Mouse (Mus musculus): ENCODE measurements at regions not wholly inside any gene's neighbourhood (a gene's known extent, or its start where the extent isn't known, plus 50 kb on each side); places are given as distances from the start of the nearest gene placed in this dataset.

DNA sequence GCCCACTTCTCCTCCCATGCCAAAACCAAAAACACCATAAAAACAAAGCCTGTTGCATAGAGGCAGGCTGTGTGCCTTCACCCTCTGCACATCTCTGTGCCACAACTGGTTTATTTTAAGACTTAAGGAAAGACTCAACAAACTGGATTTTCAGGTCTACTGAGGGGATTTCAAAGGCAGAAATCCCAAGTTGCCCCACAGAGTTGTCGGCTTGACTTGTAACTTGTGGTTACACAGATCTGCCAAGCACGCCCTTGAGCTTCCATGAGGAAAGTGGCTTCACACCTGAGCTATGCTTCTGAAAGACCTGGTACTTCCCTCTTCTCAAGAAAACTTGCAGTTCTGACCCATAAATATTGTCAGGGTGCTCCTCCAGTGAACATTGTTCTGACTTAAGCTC is 332.4 kb upstream of the Shh start:
- no peak overlapping the region for H3K4me3 ChIP-seq
- no peak for DNase-seq
- no peaks in the 10 kb centered on the region for H3K27me3 ChIP-seq (ENCODE audit: control insufficient read depth, insufficient read depth, low read length)
- no peaks in the 10 kb centered on the region for H3K4me1 ChIP-seq (ENCODE audit: control insufficient read depth, insufficient read depth, low read length)
- 91% methylated on average over 2 of the region's 2 CpGs for WGBS
- H3K9ac ChIP-seq (ENCODE audit: low read depth, low read length) = no peak overlapping the region
- H3K79me2 ChIP-seq (replicated peaks; ENCODE audit: control insufficient read depth, insufficient read depth, low read length) = no peaks in the 10 kb centered on the region
- TF ChIP-seq CTCF (IDR thresholded peaks at IDR 0.05) = no peak
- no peak for TF ChIP-seq EP300 (IDR thresholded peaks at IDR 0.05; ENCODE audit: insufficient read depth, low read depth, low read length)
- no peak for TF ChIP-seq POLR2A (IDR thresholded peaks at IDR 0.05; ENCODE audit: insufficient read depth, low read depth, low read length)
- no peaks in the 10 kb centered on the region for H3K36me3 ChIP-seq (ENCODE audit: control insufficient read depth, insufficient read depth, low read length)
- H3K27ac ChIP-seq = no peak overlapping the region
- intact Hi-C loops (cut with DNase I) = no loop called here

DNA sequence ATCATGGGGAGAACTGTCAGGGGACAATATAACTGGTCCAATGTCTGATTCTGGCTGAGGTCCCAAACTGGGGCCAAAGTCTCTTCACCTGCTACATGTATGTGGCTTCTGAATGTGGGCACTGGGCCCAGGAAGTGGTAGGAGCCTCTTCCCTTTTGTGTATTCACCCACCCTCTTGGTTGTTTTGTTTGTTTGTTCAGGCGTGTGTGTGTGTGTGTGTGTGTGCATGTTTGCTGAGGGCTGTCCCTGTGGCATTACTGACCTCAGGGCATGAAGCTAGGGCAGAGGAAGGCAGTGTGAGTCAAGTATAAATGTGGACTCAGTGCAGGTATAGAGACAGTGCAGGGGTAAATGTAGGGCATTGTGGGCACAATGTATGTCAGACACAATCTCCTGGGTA is 331.3 kb upstream of the Shh start:
- H3K79me2 ChIP-seq (replicated peaks; ENCODE audit: control insufficient read depth, insufficient read depth, low read length) = no peaks in the 10 kb centered on the region
- WGBS = 90% methylated on average over 1 of the region's 1 CpGs
- DNase-seq = no peak
- no peaks in the 10 kb centered on the region for H3K4me1 ChIP-seq (ENCODE audit: control insufficient read depth, insufficient read depth, low read length)
- H3K9ac ChIP-seq (ENCODE audit: low read depth, low read length) = no peak overlapping the region
- TF ChIP-seq CTCF (IDR thresholded peaks at IDR 0.05) (no peak), POLR2A (IDR thresholded peaks at IDR 0.05; ENCODE audit: insufficient read depth, low read depth, low read length) (no peak), EP300 (IDR thresholded peaks at IDR 0.05; ENCODE audit: insufficient read depth, low read depth, low read length) (no peak)
- H3K27me3 ChIP-seq (ENCODE audit: control insufficient read depth, insufficient read depth, low read length) = no peaks in the 10 kb centered on the region
- no peak overlapping the region for H3K27ac ChIP-seq
- no peaks in the 10 kb centered on the region for H3K36me3 ChIP-seq (ENCODE audit: control insufficient read depth, insufficient read depth, low read length)
- H3K4me3 ChIP-seq = no peak overlapping the region
- intact Hi-C loops (cut with DNase I) = no loop called here

DNA sequence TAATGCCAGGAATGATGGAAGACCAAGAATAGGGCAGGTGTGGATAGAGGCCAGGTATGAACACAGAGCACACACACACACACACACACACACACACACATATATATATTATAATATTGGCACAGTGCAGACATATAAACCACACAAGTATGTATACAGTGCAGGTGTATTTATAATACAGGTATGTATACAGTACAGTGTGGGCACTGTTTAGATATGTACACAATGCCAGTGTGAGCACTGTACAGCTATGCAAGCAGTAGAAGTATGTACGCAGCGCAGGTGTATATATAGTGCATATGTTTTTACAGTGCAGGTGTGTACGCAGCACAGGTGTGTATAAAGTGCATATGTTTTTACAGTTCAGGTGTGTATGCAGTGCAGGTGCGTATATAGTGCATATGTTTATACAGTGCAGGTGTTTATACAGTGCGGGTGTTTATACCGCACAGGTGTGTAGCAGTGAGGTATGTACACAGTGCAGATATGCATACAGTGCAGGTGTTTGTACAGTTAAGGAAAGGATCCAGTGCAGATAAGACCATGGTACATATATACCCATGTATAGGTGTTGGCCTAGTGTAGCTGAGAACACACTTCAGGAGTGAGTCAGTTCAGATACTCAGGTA is 328.2 kb upstream of the Shh start:
- Histone ChIP-seq H3K79me2 (replicated peaks; ENCODE audit: control insufficient read depth, insufficient read depth, low read length) (no peaks in the 10 kb centered on the region), H3K9ac (ENCODE audit: low read depth, low read length) (no peak overlapping the region), H3K27me3 (ENCODE audit: control insufficient read depth, insufficient read depth, low read length) (no peaks in the 10 kb centered on the region), H3K27ac (no peak overlapping the region), H3K4me3 (no peak overlapping the region), H3K36me3 (ENCODE audit: control insufficient read depth, insufficient read depth, low read length) (no peaks in the 10 kb centered on the region), H3K4me1 (ENCODE audit: control insufficient read depth, insufficient read depth, low read length) (no peaks in the 10 kb centered on the region)
- intact Hi-C loops (cut with DNase I) = no loop called here
- TF ChIP-seq CTCF (IDR thresholded peaks at IDR 0.05) (no peak), POLR2A (IDR thresholded peaks at IDR 0.05; ENCODE audit: insufficient read depth, low read depth, low read length) (no peak), EP300 (IDR thresholded peaks at IDR 0.05; ENCODE audit: insufficient read depth, low read depth, low read length) (no peak)
- 94% methylated on average over 6 of the region's 6 CpGs for WGBS
- DNase-seq = no peak

DNA sequence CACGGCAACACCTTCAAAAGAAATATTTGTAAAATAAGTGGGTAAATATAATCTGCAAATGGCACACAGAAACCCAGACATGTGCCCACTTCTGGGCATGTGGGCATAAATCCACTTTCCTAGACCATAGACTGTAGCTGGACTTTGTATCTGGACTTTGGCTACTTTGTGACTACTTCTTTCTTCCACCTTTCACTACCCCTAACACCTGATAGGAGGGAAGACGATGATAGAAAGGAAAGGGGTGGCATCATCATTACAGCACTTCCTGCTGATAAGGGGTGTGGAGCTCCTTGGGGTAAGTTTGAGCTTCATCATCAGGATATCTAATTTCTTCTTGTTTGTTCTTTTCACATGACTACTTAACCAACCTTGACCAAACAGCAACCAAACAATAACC is 326.7 kb upstream of the Shh start:
- Histone ChIP-seq H3K4me3 (no peak overlapping the region), H3K4me1 (ENCODE audit: control insufficient read depth, insufficient read depth, low read length) (no peaks in the 10 kb centered on the region), H3K9ac (ENCODE audit: low read depth, low read length) (no peak overlapping the region), H3K79me2 (replicated peaks; ENCODE audit: control insufficient read depth, insufficient read depth, low read length) (no peaks in the 10 kb centered on the region), H3K27ac (no peak overlapping the region), H3K27me3 (ENCODE audit: control insufficient read depth, insufficient read depth, low read length) (no peaks in the 10 kb centered on the region), H3K36me3 (ENCODE audit: control insufficient read depth, insufficient read depth, low read length) (no peaks in the 10 kb centered on the region)
- DNase-seq = no peak
- 56% methylated on average over 2 of the region's 2 CpGs for WGBS
- intact Hi-C loops (cut with DNase I) = no loop called here
- no peak for TF ChIP-seq POLR2A (IDR thresholded peaks at IDR 0.05; ENCODE audit: insufficient read depth, low read depth, low read length)
- TF ChIP-seq CTCF (IDR thresholded peaks at IDR 0.05) = no peak
- no peak for TF ChIP-seq EP300 (IDR thresholded peaks at IDR 0.05; ENCODE audit: insufficient read depth, low read depth, low read length)

DNA sequence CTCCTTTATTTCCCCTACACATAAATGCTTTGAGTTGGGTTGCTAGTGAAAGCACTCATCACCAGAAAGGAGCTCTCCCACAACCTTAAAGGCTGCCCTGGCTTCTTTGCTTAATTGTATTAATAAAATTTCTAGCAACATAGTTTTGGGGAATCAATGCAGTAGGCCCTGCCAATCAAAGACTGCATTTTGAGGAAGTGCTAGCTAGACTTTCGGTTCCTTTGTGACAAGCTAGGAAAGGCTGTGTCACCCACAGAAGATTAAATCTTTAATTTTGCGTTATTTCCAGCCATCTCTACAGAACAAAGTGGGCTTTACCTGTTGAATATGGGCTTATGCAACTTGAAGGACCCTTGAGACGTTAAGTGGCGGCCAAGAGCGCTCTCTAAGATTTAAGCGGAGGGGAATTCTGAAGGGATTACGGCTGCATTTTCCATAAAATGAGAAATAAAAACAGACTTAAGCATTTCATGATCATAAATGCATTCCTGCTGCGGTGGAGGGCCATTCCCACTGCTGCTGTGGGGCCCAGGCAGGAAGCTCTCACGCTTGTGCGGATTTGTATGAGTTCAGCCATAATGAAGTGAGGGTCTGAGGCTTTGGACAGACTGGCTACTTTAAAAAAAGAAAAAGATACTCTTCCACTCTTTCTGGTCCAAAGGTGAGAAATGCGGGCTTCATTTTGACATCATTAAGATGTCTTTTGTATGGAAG is 318.4 kb upstream of the Shh start:
- TF ChIP-seq EP300 (IDR thresholded peaks at IDR 0.05; ENCODE audit: insufficient read depth, low read depth, low read length) (no peak), CTCF (IDR thresholded peaks at IDR 0.05) (no peak), POLR2A (IDR thresholded peaks at IDR 0.05; ENCODE audit: insufficient read depth, low read depth, low read length) (no peak)
- no peaks in the 10 kb centered on the region for H3K4me1 ChIP-seq (ENCODE audit: control insufficient read depth, insufficient read depth, low read length)
- no peaks in the 10 kb centered on the region for H3K27me3 ChIP-seq (ENCODE audit: control insufficient read depth, insufficient read depth, low read length)
- 82% methylated on average over 11 of the region's 11 CpGs for WGBS
- H3K36me3 ChIP-seq (ENCODE audit: control insufficient read depth, insufficient read depth, low read length) = no peaks in the 10 kb centered on the region
- H3K27ac ChIP-seq = no peak overlapping the region
- H3K4me3 ChIP-seq = no peak overlapping the region
- no peak for DNase-seq
- no peaks in the 10 kb centered on the region for H3K79me2 ChIP-seq (replicated peaks; ENCODE audit: control insufficient read depth, insufficient read depth, low read length)
- intact Hi-C loops (cut with DNase I) = no loop called here
- no peak overlapping the region for H3K9ac ChIP-seq (ENCODE audit: low read depth, low read length)

DNA sequence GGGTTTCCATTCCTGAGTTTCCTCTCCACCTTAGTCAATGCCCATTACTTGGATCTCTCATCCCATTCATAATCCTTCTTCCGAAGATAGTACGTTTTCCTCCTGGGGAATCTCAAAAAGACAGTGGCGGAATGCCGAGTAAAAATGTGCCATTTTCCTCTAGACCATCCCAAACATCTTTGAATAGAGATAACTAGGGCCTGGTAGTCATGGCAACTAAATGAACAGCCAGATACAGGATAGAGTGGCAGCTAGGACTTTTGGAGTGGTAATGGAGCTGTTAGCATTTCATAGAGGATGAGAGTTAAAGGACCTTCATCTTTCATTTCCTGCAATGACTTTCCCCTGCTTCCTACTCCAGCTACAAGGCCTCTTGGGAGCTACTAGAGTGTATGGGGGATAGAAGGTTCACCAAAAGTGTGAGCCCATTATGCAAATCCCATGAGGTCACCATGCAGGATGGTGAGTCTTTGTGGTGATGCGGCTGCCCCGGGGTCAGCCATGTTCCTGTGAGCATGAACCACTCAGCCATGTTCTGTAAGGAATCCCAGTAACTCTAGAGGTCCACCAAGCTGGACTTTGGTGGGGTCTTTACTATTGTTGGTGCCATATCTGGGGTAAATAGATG is 317.4 kb upstream of the Shh start:
- DNase-seq = no peak
- 89% methylated on average over 6 of the region's 6 CpGs for WGBS
- intact Hi-C loops (cut with DNase I) = no loop called here
- Histone ChIP-seq H3K9ac (ENCODE audit: low read depth, low read length) (no peak overlapping the region), H3K4me1 (ENCODE audit: control insufficient read depth, insufficient read depth, low read length) (no peaks in the 10 kb centered on the region), H3K36me3 (ENCODE audit: control insufficient read depth, insufficient read depth, low read length) (no peaks in the 10 kb centered on the region), H3K79me2 (replicated peaks; ENCODE audit: control insufficient read depth, insufficient read depth, low read length) (no peaks in the 10 kb centered on the region), H3K4me3 (no peak overlapping the region), H3K27me3 (ENCODE audit: control insufficient read depth, insufficient read depth, low read length) (no peaks in the 10 kb centered on the region), H3K27ac (no peak overlapping the region)
- TF ChIP-seq POLR2A (IDR thresholded peaks at IDR 0.05; ENCODE audit: insufficient read depth, low read depth, low read length) = no peak
- no peak for TF ChIP-seq EP300 (IDR thresholded peaks at IDR 0.05; ENCODE audit: insufficient read depth, low read depth, low read length)
- TF ChIP-seq CTCF (IDR thresholded peaks at IDR 0.05) = no peak

All from heart, adult 2 months (tissue).